Mouse (Mus musculus) Muller cell, postnatal 12 days (primary cell): ENCODE results near the gene Gm3512.
"Not testable (repeated sequence)": the region's sequence is repeated elsewhere in the genome, so short reads cannot be mapped to it uniquely, and the experiment has no call there.

Source experiments
- DNase-seq: peaks from one replicate; pipeline ENCODE4 v3.0.0-alpha.2; 2015; ENCODE audit errors: inconsistent ontology term

Gm3512 gene

DNA sequence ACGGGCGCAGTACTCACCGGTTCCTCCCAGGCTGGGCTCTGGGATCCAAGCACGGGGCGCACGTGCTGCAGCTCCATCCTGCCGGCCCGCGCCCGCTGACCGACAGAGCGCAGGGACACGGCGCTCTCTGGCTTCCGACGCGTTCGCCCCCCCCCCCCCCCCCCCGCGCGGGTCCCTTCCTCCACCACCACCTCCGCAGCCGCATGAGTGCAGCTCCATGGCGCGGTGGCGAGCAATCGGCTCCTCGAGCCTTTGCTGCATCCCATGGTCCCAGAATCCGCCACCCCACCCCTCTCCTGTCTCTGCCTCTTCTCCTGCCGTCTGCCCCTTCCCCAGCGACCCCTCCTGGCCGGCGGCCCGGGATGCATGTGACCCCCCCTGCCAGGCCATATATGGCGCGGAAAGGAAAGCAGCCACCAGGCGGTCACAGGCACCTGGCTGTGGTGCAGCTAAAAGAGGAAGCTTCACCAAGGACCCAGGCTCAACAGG is at the start of gene Gm3512:
Gm3512 (minus strand) TSS at position 51 of the 489 bp plus-strand sequence.
- not testable (repeated sequence) for DNase-seq

DNA sequence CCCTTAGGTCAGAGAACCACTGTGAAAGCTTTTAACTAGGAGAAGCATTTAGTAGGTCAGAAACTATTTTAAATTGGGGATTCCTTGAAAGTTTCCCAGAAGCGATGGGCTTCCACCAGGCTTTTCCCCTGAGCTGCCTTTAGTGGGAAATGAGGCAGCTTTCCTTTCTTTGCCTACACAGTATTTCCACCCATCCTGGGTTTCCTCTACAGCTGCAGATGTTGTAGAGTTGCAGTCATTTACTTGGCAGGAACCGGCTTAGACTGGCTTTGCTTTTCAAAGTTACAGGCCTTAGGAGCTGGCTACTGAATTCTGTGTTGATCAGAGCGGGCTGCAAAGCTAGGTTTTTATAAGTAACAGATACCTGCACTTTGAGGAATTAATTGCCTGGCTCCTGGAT is 25.7 kb upstream of the Gm3512 start:
- DNase-seq: not testable (repeated sequence)

DNA sequence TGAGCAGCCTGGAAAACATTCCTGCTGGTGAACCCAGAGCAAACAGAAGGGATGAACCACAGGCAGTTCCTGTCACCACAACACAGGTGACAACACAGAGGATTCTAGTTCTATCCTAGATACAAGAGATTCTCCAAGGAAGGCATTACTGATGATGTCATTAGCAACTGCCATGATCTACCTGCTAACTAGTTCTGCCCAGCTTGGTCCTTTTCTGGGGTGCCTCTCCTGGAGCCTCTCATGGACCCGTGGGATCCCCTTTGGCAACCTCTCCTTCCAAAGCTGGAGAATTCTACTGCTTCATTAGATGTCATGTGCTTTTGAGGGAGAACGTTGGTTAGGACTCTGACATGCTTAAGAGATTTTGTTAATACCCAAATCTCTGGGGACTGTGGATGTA is 20.1 kb upstream of the Gm3512 start, which contains the start of gene Gm16434:
Gm16434 (minus strand) TSS at position 101 of the 400 bp plus-strand sequence.
- DNase-seq: not testable (repeated sequence)

DNA sequence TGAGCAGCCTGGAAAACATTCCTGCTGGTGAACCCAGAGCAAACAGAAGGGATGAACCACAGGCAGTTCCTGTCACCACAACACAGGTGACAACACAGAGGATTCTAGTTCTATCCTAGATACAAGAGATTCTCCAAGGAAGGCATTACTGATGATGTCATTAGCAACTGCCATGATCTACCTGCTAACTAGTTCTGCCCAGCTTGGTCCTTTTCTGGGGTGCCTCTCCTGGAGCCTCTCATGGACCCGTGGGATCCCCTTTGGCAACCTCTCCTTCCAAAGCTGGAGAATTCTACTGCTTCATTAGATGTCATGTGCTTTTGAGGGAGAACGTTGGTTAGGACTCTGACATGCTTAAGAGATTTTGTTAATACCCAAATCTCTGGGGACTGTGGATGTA is 49.0 kb downstream of the Gm3512 start, which contains the start of gene Gm6676:
Gm6676 (minus strand) TSS at position 101 of the 400 bp plus-strand sequence.
- DNase-seq: not testable (repeated sequence)

DNA sequence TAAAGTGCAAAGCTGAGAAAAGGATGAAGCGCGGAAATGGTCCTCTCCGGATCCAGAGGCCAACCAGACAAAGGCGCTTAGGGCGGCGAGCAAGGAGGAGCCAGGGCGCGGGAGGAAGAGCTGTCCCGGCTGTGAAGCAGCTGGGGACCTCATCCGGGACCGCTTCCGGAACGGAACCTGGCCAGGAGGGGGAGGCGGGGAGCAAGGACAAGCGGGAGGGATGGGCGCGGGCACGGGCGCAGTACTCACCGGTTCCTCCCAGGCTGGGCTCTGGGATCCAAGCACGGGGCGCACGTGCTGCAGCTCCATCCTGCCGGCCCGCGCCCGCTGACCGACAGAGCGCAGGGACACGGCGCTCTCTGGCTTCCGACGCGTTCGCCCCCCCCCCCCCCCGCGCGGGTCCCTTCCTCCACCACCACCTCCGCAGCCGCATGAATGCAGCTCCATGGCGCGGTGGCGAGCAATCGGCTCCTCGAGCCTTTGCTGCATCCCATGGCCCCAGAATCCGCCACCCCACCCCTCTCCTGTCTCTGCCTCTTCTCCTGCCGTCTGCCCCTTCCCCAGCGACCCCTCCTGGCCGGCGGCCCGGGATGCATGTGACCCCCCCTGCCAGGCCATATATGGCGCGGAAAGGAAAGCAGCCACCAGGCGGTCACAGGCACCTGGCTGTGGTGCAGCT is 69.1 kb downstream of the Gm3512 start:
- DNase-seq: not testable (repeated sequence)
